Mouse (Mus musculus) frontal cortex, adult (tissue): ENCODE results near the gene Vgll4.

Experiments
- ATAC-seq: cut with Nextera tagmentation; 2 replicates; pipeline ENCODE4 v1.9.2; 2017; ENCODE audit warnings: mild to moderate bottlenecking, moderate library complexity, mixed read lengths; ENCODE audit not compliant: low TSS enrichment

Gene Vgll4

DNA sequence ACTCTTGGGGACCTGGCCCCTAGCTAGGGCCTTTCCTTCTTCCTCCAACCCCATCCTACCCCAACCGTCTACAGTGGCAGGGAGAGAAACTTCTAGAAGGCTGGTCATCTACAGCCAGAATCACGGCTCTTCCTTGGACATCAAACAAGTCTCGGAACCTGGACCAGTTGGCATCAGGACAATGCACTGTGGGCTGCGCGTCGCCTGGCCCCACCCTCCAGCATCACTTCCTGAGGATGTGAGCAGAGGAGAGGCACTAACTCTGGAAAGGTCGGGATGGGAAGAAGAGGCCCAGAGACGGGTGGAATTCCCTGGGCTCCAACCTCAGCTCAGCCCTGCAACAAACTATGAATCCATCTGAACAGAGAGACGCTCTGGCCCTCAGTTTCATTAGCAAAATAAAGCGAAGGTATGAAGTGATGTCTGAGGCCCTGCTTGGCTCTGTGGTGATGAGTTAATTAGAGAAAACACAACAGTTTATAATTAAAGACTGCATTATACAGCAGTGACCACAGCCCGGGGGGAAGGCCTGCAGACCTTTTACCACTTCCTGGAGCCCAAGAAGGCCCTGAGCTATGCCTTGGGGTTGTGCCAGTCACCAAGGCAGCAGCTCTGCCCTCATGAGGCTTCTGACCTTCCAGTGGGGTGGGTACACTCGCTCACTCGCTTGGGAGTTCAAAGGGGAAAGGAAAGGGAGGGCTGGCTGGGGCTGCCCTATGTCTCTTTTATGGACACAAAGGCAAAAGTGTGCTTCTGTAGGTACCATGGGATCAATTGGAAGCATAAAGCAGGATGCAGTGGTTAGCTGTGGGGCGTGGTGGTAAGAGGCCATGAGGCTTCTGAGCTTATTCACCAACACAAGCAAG lies 51.8 kb downstream of the Vgll4 start:
- ATAC-seq: no peak

DNA sequence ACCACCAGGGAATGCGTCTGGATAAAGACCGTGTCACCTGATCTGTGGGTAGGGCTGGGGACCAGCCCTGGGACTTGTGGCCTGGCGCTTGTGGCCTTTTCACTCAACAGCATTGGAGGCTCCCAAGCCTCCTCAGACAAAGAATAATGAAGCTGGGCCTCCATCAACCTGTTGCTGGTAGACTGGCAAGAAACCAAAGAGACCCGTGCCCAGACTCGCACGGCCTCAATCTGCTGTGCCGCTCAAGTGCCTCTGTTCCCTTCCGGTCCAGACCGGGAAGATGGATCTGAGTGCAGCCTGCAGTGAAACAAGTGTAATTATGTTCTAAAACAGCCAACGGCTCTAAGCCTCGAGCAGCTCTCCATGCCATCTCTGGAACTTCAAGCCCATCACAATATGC lies 52.7 kb downstream of the Vgll4 start:
- ATAC-seq: no peak

DNA sequence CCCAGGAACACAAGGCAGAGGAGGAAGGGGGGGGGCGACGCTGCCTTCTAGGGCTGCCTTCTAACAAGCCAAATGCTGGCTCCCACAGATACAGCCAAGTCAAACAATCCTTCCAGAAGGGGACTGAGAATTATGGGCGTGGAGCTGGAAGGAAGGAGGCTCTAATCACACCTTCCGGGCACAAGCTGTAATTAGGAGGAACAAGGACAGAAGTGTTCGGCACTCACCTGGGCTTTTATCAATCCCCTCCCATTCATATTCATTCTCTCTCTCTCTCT lies 53.1 kb downstream of the Vgll4 start:
- no peak for ATAC-seq

DNA sequence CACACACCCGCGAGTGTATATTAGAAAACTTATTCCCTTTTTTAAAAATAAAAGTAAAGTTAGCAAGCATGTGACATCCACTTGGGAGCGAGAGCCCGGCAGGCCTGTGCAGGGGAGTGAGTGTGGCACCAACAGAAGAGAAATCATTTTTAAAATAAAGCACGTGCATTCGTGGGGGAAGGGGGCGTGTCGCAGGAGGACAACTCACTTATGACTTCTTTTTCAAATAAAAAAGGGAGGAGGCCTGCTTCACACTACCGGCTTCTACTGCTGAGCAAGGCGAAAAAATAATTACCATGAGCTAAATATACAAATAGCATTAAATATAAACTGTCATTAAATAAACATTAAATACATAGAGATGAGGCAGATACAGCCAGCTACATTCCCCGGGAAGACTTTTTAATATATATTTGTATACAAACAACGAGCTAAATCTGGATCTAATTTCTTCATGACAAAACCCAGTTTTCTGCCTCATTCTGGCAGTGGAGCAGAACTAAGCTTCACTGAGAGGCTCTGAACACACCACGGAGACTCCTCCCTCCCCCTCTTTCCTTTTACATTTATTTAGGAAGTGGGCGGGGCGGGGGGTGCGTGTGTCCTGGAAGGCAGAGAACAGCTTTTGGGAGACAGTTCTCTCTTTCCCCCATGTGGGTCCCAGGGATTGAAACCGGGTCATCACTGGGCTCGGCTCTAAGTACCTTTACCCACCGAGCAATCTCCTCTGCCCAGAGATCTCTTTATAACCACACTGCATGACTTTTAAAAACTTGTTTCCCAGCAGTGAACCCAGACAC lies 53.7 kb downstream of the Vgll4 start:
- ATAC-seq: no peak

DNA sequence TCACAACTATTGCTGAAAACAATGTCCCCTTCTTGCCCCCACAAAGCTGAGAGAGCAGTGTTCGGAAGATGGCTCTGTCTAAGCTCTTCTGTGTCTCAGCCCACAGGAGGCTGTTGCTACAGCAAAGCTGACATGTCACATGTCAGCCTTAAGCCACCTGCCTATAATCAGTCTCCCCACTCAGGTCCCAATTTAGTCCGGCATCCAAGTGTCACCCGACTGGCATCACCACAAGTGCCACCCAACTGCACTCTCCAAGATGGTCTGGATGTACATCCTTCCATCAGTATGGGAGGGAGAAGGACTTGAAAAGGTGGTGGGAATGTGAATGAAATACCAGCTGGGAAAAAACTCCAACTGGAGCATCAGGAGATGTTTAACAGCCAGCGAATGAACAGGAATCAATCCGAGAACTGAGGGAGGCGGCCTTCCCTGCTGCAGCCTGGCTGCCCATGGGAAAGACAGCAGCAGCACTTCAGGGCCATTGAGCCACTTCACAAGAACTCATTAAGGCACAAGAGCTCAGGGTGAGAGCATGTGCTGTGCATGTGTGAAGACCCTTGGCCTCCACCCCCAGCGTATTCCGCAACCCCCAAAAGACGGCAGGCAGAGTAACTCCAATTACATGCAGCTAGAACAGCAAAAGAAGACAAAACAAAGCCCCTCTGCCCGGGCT lies 55.6 kb downstream of the Vgll4 start:
- no peak for ATAC-seq

DNA sequence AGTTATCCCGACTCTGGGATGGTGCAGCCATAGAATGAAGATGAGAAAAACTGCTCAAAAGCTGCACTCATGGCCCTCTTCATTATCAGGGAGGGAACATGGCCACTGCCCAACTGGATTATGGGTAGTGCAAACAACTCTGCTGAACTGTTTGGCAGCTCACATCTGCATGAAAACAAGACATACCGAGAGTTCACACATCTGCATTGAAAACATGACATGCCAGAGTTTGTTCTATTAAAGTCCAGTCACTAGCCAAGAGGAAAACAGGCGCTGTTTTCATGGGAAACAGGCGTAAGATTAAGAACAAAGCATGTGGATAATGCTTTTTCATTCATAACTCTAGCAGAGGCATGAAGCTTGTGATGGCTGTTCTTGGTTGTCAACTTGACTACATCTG lies 56.7 kb downstream of the Vgll4 start:
- ATAC-seq: no peak

DNA sequence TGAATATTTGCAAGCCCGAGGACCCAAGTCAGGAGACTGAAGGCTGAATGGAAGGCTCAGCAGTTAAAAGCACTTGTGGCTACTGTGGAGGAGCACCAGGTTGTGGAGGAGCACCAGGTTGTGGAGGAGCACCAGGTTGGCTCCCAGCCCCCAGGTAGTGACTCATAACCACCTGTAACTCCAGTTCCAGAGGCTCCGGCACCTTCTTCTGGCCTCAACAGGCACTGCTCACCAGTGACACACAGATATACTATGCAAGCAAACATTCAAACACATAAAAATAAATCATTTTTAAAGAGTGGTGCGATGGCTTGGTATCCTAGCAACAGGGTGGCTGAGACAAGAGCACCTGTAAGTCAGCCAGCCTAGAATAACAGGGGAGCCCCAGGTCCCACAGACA lies 58.3 kb downstream of the Vgll4 start:
- ATAC-seq: no peak

DNA sequence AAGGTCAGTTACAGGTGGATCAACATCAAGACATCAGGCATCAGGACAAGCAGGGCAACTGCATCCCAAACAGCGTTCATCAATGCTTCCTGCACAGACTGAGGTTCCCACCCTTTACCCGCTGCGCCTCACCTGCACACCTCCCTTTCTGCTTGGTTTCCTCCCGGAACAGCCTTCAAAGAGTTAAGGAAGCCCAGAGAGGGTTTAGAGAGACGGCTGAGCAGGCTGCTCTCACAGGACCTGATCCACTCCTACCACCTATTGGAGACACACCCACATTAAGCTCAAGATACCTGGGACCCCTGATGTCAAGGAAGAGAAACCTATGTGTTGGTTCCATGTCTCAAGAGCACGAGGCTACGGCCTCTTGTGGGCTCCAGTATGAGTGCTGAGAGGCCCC lies 60.0 kb downstream of the Vgll4 start:
- ATAC-seq: no peak

DNA sequence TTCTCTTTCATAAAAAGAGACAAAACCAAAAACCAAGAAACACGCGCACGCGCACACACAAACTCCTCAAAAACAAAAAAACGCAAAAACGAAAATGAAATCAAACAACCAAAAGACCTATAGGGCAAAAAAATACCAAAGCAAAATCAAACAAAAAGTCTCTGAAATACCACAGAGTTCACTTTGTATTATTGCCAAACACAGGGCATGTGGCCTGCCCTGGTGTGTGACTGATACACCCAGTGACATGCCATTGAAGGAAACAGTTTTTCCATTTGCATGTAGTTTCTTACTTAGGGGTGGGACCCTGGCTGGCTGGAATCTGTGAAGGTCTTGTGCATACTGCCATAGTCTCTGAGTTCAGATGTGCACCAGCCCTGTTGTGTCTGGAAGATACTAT lies 62.3 kb downstream of the Vgll4 start:
- no peak for ATAC-seq

DNA sequence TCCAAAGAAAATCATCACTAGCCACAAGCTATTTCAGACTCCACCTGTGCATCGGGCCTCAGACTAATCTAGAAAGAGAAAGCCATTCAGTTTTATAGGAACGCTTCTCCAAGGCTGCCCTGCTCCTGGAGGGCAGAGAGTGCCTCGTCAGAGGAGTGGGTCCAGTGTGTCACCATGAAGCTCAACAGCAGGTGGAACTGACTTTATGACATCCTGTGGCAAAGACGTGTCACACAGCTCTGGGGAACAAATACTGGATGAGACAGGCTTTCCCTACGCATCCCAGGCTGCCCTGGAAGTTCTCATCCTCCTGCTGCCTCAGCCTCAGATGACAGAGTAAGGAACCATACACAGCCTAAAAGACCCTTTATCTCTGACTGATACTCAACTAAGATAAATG lies 63.6 kb downstream of the Vgll4 start:
- no peak for ATAC-seq

DNA sequence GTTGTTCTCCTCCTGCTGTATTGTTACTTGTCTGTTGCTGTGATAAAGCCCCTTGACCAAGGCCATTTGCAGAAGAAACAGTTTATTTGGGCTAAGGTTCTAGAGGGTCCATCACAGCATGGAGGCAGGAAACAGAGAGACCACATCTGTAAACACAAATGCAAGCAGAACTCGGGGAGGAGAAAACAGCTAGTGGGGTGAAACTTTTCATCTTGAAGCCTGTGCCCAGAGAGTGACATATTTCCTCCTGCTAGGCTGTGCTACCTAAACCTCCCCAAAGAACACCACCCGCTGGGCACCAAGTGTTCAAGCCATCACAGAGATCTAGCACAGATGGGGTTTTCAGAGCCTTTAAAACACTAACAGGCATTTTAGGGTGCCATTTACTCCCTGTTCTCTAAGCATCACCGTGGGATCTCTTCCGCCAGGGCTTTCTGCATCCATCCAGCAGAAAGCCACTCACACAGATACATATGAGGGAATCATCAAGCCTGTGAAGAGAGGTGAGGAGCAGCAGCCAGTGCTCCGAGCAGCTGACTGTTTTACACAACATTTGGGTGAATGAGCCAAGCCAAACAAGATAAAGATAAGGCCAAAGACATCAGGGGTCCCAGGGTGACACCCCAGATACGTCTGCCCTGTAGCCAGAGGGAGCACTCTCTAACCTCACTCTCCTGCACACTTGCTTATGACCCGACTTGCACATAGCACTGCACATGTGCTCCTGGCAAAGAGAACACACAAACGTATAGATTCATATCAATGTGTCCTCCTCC lies 64.4 kb downstream of the Vgll4 start:
- ATAC-seq: no peak

DNA sequence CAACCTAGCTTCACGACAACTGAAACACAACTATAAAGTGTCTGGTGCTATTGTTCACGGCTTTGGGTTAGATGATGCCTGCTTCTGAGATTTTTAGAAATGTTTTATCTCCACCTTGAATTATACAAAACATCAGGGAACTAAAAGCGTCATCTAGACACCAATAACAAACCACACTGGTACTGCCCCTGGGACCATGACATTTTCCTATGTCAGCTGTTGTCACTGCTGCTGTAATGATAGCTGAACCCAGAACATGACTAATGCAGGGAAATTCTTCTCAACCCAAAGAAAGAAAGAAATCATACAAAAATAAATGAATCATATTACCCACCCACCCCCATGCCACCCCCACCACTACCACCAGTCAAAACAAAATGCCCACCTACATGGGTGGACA lies 65.0 kb downstream of the Vgll4 start:
- no peak for ATAC-seq

DNA sequence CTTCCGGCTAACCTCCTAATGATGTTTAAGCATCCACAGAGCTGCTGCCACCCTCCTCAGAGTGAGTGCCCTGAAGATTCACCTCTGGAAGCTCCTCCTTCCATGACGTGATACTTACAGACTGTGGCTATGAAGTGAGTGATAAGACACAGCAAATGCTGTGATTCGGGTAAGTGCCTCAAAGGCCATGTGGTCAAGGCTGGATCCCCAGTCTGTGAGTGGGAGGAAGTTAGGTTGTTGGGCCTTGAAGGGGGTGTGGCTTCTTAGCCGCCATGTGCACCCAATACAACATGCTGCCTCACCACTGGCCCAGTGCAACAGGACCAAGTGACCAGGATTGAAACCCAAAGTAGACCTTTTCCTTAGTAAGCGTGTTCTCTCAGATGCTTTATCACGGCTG lies 65.6 kb downstream of the Vgll4 start:
- no peak for ATAC-seq

DNA sequence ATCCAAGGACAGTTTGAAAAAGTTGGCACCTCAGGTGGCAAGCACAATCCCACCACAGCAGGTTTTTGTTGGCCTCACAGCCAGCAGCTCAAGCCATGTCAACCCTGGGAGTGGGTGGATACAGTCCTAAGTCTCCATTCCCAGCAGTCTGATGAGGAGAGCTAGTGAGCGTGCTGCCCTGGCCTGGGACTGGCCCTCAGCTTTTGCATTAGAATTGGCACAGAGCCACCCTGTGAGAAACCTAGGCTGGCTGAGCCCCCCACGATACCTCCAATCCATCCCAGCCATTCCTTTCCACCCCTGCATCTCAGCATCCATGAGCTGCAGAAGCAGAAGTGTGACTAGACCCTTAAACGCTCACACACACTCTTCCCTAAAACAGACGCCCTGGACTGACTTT lies 67.9 kb downstream of the Vgll4 start:
- ATAC-seq: no peak

DNA sequence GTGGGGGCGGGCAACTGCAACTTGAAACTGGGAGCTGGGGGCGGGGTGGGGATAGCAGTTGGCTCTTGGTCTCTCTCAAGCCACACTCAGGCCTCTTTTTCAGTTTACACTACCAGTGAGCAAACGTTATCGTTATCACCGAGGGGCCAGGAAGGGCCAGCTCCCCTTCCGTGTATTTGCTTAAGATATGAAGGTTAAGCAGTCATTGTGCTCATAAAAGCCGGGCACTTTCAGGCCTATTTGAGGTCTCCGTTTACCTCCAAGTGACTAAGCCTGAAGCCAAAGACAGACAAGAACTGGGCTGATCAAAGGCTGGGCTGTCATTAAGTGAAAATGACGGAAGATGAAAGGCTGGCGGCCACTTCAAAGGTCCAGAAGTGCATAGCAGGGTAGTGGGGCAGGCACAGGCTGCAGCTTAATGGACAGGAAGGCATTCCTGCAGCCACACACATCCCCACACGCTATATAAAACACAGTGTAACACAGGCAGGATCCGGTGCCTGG lies 68.4 kb downstream of the Vgll4 start:
- no peak for ATAC-seq

DNA sequence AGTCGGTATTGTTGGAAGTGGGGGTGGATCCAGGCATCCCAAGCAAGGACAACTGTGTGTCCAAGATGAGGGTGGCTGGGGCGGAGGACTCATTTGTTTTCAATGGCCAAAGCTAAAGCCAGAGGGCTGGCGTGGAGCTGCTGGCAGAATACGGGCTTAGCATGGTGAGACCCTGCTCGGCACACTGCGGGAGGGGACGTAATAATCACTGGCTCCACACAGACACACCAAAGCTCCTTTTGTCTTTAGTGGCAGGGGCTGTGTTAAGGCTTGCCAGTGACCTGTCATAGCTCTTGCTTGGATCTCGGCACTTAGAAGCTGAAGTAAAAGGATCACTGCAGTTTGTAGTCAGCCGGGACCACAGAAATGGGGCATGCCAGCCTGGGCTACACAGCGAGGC lies 69.6 kb downstream of the Vgll4 start:
- no peak for ATAC-seq

DNA sequence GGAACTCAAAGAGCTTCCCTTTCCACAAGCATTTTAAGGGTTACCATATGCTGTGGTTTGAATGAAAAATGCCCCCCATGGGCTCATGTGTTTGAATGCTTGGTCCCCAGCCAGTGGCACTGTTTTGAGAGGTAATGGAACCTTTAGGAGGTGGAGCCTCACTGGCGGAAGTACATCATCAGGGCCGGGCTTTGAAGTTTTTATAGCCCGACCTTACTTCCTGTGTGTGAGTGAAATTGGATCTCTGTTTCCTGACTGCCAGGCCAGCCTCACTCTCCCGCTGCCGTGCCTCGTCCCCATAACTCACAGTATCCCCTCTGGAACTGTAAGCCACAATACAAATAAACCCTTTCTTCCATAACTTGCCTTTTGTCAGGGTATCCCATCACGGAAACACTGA lies 70.1 kb downstream of the Vgll4 start:
- no peak for ATAC-seq

DNA sequence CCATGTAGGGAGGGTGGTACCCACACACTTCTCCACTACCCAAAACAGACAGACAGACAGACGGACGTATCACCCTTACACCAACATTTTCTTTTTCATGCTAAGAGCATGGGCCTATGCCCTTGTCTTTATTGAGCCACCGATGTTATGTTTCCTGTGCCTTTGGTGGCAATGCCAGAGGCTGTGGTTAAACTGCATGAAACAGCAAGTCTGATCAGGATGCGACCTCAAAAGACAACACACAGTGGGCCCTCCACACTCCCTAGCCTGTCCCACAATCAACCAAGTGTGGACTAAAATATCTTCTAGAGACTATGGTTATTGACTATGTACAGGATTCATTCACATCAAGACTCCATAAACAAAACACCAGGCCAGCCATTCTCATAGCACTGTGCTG lies 70.8 kb downstream of the Vgll4 start:
- no peak for ATAC-seq

DNA sequence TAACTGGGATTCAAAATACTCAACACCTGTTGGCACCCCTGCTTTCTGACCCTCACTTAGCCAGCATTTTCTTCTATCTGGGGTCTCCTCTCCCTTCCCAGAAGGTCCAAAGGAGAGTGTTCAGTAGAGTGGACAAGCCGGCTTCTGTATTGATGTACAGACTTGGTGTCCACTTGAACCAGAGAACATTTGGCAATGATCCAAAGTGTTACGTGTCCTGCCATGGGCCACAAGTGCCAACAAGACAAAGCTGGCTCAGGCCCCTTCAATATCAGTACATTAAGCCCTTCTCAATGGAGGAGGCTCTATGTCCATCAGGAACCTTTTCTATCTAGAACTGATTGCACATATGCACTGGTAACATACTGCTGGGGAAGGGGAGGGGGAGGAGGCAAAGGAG lies 73.5 kb downstream of the Vgll4 start:
- ATAC-seq: no peak

DNA sequence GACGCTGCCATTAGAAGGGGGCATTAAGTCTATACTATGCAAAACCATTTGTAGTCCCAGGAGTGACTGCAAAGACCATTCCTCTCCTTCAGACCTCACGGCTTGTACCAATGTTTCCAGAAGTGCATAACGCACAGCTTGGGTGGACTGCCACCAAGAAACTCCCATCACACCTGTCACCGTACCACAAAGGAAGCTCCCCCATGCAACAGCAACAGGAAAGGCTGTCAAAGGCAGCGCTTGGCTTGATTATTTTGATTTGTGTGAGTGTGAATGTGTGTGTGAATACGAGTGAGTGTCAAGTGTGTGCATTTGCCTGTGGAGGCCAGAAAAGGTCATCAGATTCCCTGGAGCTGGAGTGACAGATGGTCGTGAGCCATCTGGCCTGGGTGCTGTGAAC lies 74.6 kb downstream of the Vgll4 start:
- no peak for ATAC-seq

DNA sequence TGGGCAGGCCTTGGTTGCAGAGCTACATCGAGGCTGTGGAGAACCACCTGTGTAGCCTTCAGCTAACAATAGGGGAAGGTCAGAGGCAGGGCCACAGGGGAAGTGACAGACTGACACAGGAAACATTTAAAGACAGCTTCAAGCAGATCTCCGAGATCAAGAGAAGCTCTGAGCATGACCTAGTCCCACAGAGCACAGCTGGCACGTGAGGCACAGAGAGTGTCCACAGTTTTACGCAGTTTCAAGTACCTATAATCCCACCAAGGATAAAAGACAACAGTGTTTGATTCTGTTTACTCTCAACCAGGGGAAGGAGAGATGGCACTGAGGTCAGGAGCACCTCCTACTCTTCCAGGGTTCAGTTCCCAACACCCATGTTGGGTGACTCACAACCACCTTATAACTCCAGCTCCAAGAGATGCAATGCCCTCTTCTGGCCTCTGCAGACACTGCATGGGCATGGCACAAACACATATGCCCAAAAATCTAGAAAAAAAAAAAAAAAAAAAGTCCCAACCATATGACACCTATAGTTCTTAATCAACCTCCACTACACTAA lies 75.2 kb downstream of the Vgll4 start:
- ATAC-seq: no peak
